ENCODE assay signal across 23 mouse cellular contexts in genomic region chr16:17076301-17076700, GRCm38 (mm10). TPM values are rescaled to one million over a fixed set of nuclear protein-coding genes. Genes with fewer than 3 reads are reported as not detected.
A peak's percentile ranks its signal among the peaks of the same experiment; 100 is the strongest.
DNase-seq lines count a peak whose midpoint lies in the region; ATAC-seq and TF ChIP-seq lines count a peak whose summit lies in the region.
"Had no signal": no experiment of that assay in that cellular context is flagged by ENCODE, and none has a peak within 500 bp of the region (broad histone marks: within the 10 kb centered on the region; RNA-seq: fewer than 3 reads in every experiment).

No protein-coding gene starts in this region.

- H3K4me2 ChIP-seq in heart, postnatal 0 days (ENCODE audit: low read depth, low read length): no peak overlapping the region
- no peak overlapping the region for H3K4me2 ChIP-seq in lung, embryonic 14.5 days
- H3K4me2 ChIP-seq: embryonic facial prominence, embryonic 12.5 days; forebrain, embryonic 15.5 days; heart, embryonic 13.5 days; kidney, embryonic 15.5 days; limb, embryonic 12.5 days; midbrain, embryonic 13.5 days had no signal

- H3K27me3 ChIP-seq in heart, postnatal 0 days (ENCODE audit: control insufficient read depth, insufficient read depth, low read length): no peaks in the 10 kb centered on the region
- H3K27me3 ChIP-seq in lung, embryonic 14.5 days (ENCODE audit: insufficient read depth, low read length): no peaks in the 10 kb centered on the region
- H3K27me3 ChIP-seq: embryonic facial prominence, embryonic 12.5 days; forebrain, embryonic 15.5 days; heart, embryonic 13.5 days; kidney, embryonic 15.5 days; limb, embryonic 12.5 days; midbrain, embryonic 13.5 days had no signal

- no peak overlapping the region for H3K4me3 ChIP-seq in heart, postnatal 0 days (ENCODE audit: low read depth, low read length)
- no peak overlapping the region for H3K4me3 ChIP-seq in lung, embryonic 14.5 days (ENCODE audit: low read depth, low read length)
- no peak overlapping the region for H3K4me3 ChIP-seq in ES-E14 (ENCODE audit: insufficient read depth in 1 of 2, low read depth in 1 of 2, low read length in 2 of 2, poor library complexity in 1 of 2, severe bottlenecking in 1 of 2)
- H3K4me3 ChIP-seq: embryonic facial prominence, embryonic 12.5 days; forebrain, embryonic 15.5 days; heart, embryonic 13.5 days; kidney, embryonic 15.5 days; limb, embryonic 12.5 days; midbrain, embryonic 13.5 days; myocyte had no signal

- WGBS in heart, postnatal 0 days: 90% methylated on average over 2 of the region's 2 CpGs
- 88% methylated on average over 2 of the region's 2 CpGs for WGBS in lung, embryonic 14.5 days

- ATAC-seq in heart, postnatal 0 days (ENCODE audit: insufficient read depth, low read depth): no peak
- ATAC-seq in lung, embryonic 14.5 days (ENCODE audit: insufficient read depth): no peak
- ATAC-seq: forebrain, embryonic 15.5 days; inflammation-experienced regulatory T-cells, adult 6 months; midbrain, embryonic 13.5 days had no signal

- peak; percentile 13; the same call in 1 of the 2 replicates for TF ChIP-seq CTCF in heart, postnatal 0 days (IDR thresholded peaks at IDR 0.05; ENCODE audit: low read depth)
- peak; percentile 27 for TF ChIP-seq CTCF in lung, embryonic 14.5 days (IDR thresholded peaks at IDR 0.05; ENCODE audit: low read depth)

- no peak overlapping the region for H3K9ac ChIP-seq in heart, postnatal 0 days (replicated peaks; ENCODE audit: low read depth, low read length)
- no peak overlapping the region for H3K9ac ChIP-seq in lung, embryonic 14.5 days
- H3K9ac ChIP-seq in ES-E14 (ENCODE audit: insufficient read depth, low read depth, low read length, poor library complexity, severe bottlenecking): no peak overlapping the region
- H3K9ac ChIP-seq: embryonic facial prominence, embryonic 12.5 days; forebrain, embryonic 15.5 days; heart, embryonic 13.5 days; kidney, embryonic 15.5 days; limb, embryonic 12.5 days; midbrain, embryonic 13.5 days had no signal

- no peaks in the 10 kb centered on the region for H3K36me3 ChIP-seq in heart, postnatal 0 days (replicated peaks; ENCODE audit: control insufficient read depth, insufficient read depth, low read length)
- H3K36me3 ChIP-seq in lung, embryonic 14.5 days (ENCODE audit: insufficient read depth): peaks cover 16% of the 10 kb centered on the region; the same call in 1 of the 2 replicates
- peaks cover 3% of the 10 kb centered on the region; the same call in 1 of the 2 replicates for H3K36me3 ChIP-seq in ES-E14 (ENCODE audit: control insufficient read depth, insufficient read depth, low read length, poor library complexity, severe bottlenecking)

- no peaks in the 10 kb centered on the region for H3K4me1 ChIP-seq in heart, postnatal 0 days (ENCODE audit: control insufficient read depth, insufficient read depth)
- no peaks in the 10 kb centered on the region for H3K4me1 ChIP-seq in lung, embryonic 14.5 days (ENCODE audit: insufficient read depth)
- H3K4me1 ChIP-seq in ES-E14 (ENCODE audit: control insufficient read depth in 2 of 2, insufficient read depth in 2 of 2, low read length in 2 of 2, poor library complexity in 1 of 2): peaks cover 0 to 2% of the 10 kb centered on the region in 2 experiments; a peak in 1 of 4 replicates
- H3K4me1 ChIP-seq: kidney, embryonic 15.5 days had no signal

- no peaks in the 10 kb centered on the region for H3K9me3 ChIP-seq in heart, postnatal 0 days (replicated peaks; ENCODE audit: control insufficient read depth, low read length)
- H3K9me3 ChIP-seq in lung, embryonic 14.5 days (ENCODE audit: low read depth, low read length): no peaks in the 10 kb centered on the region
- no peaks in the 10 kb centered on the region for H3K9me3 ChIP-seq in ES-E14 (ENCODE audit: control insufficient read depth, insufficient read depth, low read depth, low read length)
- H3K9me3 ChIP-seq: embryonic facial prominence, embryonic 12.5 days; forebrain, embryonic 15.5 days; heart, embryonic 13.5 days; kidney, embryonic 15.5 days; midbrain, embryonic 13.5 days had no signal

- DNase-seq in heart, postnatal 0 days (ENCODE audit: low spot score): no peak
- no peak for DNase-seq in heart, postnatal 14 days
- DNase-seq in lung, embryonic 14.5 days: no peak
- DNase-seq in lung, adult 18-20 months: no peak
- no peak for DNase-seq in ES-E14 (ENCODE audit: low read depth, low spot score)
- DNase-seq in retina, postnatal 1 day: peak; percentile 32
- no peak for DNase-seq in cerebellum, postnatal 36 days
- no peak for DNase-seq in spleen, postnatal 36 days (ENCODE audit: low spot score in 2 of 2)
- DNase-seq: adrenal gland, postnatal 14 days; cerebellum, adult 18-20 months; heart, adult 11 months; thymus, postnatal 36 days had no signal

- intact Hi-C loops in heart, postnatal 14 days (cut with DNase I): no loop called here

- in situ Hi-C loops in ES-E14 (cut with MboI; ENCODE audit: low sequenced_read_pairs in 2 of 2, unreplicated experiment in 2 of 2): no loop called here

- TF ChIP-seq EP300 in heart, postnatal 0 days (IDR thresholded peaks at IDR 0.05; ENCODE audit: low read depth): no peak

- H3K27ac ChIP-seq in heart, postnatal 0 days (ENCODE audit: low read depth): no peak overlapping the region
- no peak overlapping the region for H3K27ac ChIP-seq in lung, embryonic 14.5 days (ENCODE audit: low read depth)
- no peak overlapping the region for H3K27ac ChIP-seq in ES-E14 (ENCODE audit: insufficient read depth, low read depth, low read length, poor library complexity, severe bottlenecking)
- H3K27ac ChIP-seq: embryonic facial prominence, embryonic 12.5 days; forebrain, embryonic 15.5 days; heart, embryonic 13.5 days; kidney, embryonic 15.5 days; limb, embryonic 12.5 days; macrophage; midbrain, embryonic 13.5 days had no signal

TF ChIP-seq in ES-E14, 5 proteins besides CTCF, POLR2A, EP300 and RAD21:
- TF ChIP-seq MAFK (IDR thresholded peaks at IDR 0.05; ENCODE audit: insufficient read depth, low read depth, low read length): no peak
- peak; percentile 36; the same call in 1 of the 2 replicates for TF ChIP-seq ZC3H11A (IDR thresholded peaks at IDR 0.05; ENCODE audit: borderline replicate concordance, low read depth, low read length)
TF ChIP-seq in ES-E14: peak in this region for 1.

RNA-seq across cellular contexts. Expression of gene Ypel1, which starts 6.8 kb away (rescaled TPM):
- 2.5 and 3.5 TPM in 2 replicates for total RNA-seq in heart, postnatal 0 days (2014; rRNA removed; ENCODE audit: low replicate concordance)
- polyA plus RNA-seq in heart, postnatal 0 days (2015; fragmentation: Nextera tagmentation; extraction: Ambion mirVana): 7.5 and 8.5 TPM in 2 replicates
- 1 to 10 TPM; 2.9 to 3.3 TPM for total RNA-seq in heart, postnatal 14 days (2021)
- polyA plus RNA-seq in lung, embryonic 14.5 days (2014; fragmentation: Nextera tagmentation; extraction: Ambion mirVana): 31.1 and 36.2 TPM in 2 replicates
- total RNA-seq in ES-E14 (2012; rRNA removed): 5.9 and 10.5 TPM in 2 replicates

RNA-seq across cellular contexts. Expression of gene Ppil2, which starts 34.8 kb away (rescaled TPM):
- 59.9 and 69.0 TPM in 2 replicates for total RNA-seq in heart, postnatal 0 days (2014; rRNA removed; ENCODE audit: low replicate concordance)
- 63.8 and 65.0 TPM in 2 replicates for polyA plus RNA-seq in heart, postnatal 0 days (2015; fragmentation: Nextera tagmentation; extraction: Ambion mirVana)
- total RNA-seq in heart, postnatal 14 days (2021): 10 to 100 TPM; 42.4 to 43.1 TPM
- 119 and 136 TPM in 2 replicates for polyA plus RNA-seq in lung, embryonic 14.5 days (2014; fragmentation: Nextera tagmentation; extraction: Ambion mirVana)
- 73.2 and 86.7 TPM in 2 replicates for total RNA-seq in ES-E14 (2012; rRNA removed)

RNA-seq across cellular contexts. Expression of gene 2610318N02Rik, which starts 48.7 kb away (rescaled TPM):
- 2.7 and 6.0 TPM in 2 replicates for total RNA-seq in heart, postnatal 0 days (2014; rRNA removed; ENCODE audit: low replicate concordance)
- 3.8 and 5.1 TPM in 2 replicates for polyA plus RNA-seq in heart, postnatal 0 days (2015; fragmentation: Nextera tagmentation; extraction: Ambion mirVana)
- 1 to 10 TPM in 1 of 2 experiments, not detected in 1; 2.4 TPM for total RNA-seq in heart, postnatal 14 days (2021)
- polyA plus RNA-seq in lung, embryonic 14.5 days (2014; fragmentation: Nextera tagmentation; extraction: Ambion mirVana): 43.0 and 45.7 TPM in 2 replicates
- total RNA-seq in ES-E14 (2012; rRNA removed): 47.7 and 74.0 TPM in 2 replicates
- total RNA-seq: gastrocnemius, adult 18-20 months; neutrophil, adult 5-6 weeks had no signal

RNA-seq across cellular contexts. Expression of gene Sdf2l1, which starts 55.9 kb away (rescaled TPM):
- total RNA-seq in heart, postnatal 0 days (2014; rRNA removed; ENCODE audit: low replicate concordance): 18.4 and 22.9 TPM in 2 replicates
- 12.4 and 20.5 TPM in 2 replicates for polyA plus RNA-seq in heart, postnatal 0 days (2015; fragmentation: Nextera tagmentation; extraction: Ambion mirVana)
- total RNA-seq in heart, postnatal 14 days (2021): 1 to 10 TPM; 6.7 to 9.3 TPM
- 66.0 and 70.0 TPM in 2 replicates for polyA plus RNA-seq in lung, embryonic 14.5 days (2014; fragmentation: Nextera tagmentation; extraction: Ambion mirVana)
- total RNA-seq in ES-E14 (2012; rRNA removed): 112 and 168 TPM in 2 replicates
